Mouse (Mus musculus): ENCODE data around the gene Syt2. TPM values are rescaled to one million over a fixed set of nuclear protein-coding genes. Genes with fewer than 3 reads are reported as not detected.
A peak's percentile ranks its signal among the peaks of the same experiment; 100 is the strongest.

The Syt2 gene
- total RNA-seq, 2 experiments from 2014 or later: 0.10 TPM; not detected in 1

- ATAC-seq (replicated peaks; ENCODE audit: poor library complexity): no peak
These were observed 91.0 kb downstream of the Syt2 start for GRCm38 (mm10) chr1:134737463-134737862.

- ATAC-seq (replicated peaks; ENCODE audit: poor library complexity): peak; percentile 35
These were observed 95.0 kb downstream of the Syt2 start for GRCm38 (mm10) chr1:134741433-134741832.

- peak; percentile 75 for ATAC-seq (replicated peaks; ENCODE audit: poor library complexity)
These were observed 95.6 kb downstream of the Syt2 start for GRCm38 (mm10) chr1:134741946-134742661.

GRCm38 (mm10) chr1:134745648-134746047 lies 99.2 kb downstream of the Syt2 start:
- peak; percentile 36 for ATAC-seq (replicated peaks; ENCODE audit: poor library complexity)

GRCm38 (mm10) chr1:134747236-134748174 lies 101.0 kb downstream of the Syt2 start:
- ATAC-seq (replicated peaks; ENCODE audit: poor library complexity): peak; percentile 84

GRCm38 (mm10) chr1:134749889-134750288 lies 103.4 kb downstream of the Syt2 start:
- ATAC-seq (replicated peaks; ENCODE audit: poor library complexity): no peak

GRCm38 (mm10) chr1:134752447-134752846 lies 106.0 kb downstream of the Syt2 start:
- peak; percentile 51 for ATAC-seq (replicated peaks; ENCODE audit: poor library complexity)

- no peak for ATAC-seq (replicated peaks; ENCODE audit: poor library complexity)
These were observed 107.5 kb downstream of the Syt2 start for GRCm38 (mm10) chr1:134753751-134754630.

- ATAC-seq (replicated peaks; ENCODE audit: poor library complexity): no peak
These were observed 108.3 kb downstream of the Syt2 start for GRCm38 (mm10) chr1:134754818-134755217.

GRCm38 (mm10) chr1:134755548-134756189 lies 109.2 kb downstream of the Syt2 start:
- ATAC-seq (replicated peaks; ENCODE audit: poor library complexity): no peak

GRCm38 (mm10) chr1:134756190-134756873 lies 109.9 kb downstream of the Syt2 start:
- no peak for ATAC-seq (replicated peaks; ENCODE audit: poor library complexity)

- ATAC-seq (replicated peaks; ENCODE audit: poor library complexity): no peak
These were observed 110.8 kb downstream of the Syt2 start for GRCm38 (mm10) chr1:134757230-134757629.

- ATAC-seq (replicated peaks; ENCODE audit: poor library complexity): no peak
These were observed 112.7 kb downstream of the Syt2 start for GRCm38 (mm10) chr1:134759133-134759532.

- no peak for ATAC-seq (replicated peaks; ENCODE audit: poor library complexity)
These were observed 114.2 kb downstream of the Syt2 start for GRCm38 (mm10) chr1:134760642-134761041.

- peak; percentile 43; the same call in 1 of the 2 replicates for ATAC-seq (replicated peaks; ENCODE audit: poor library complexity)
These were observed 115.1 kb downstream of the Syt2 start for GRCm38 (mm10) chr1:134761534-134761933.

- ATAC-seq (replicated peaks; ENCODE audit: poor library complexity): peak; percentile 33; the same call in 1 of the 2 replicates
These were observed 116.8 kb downstream of the Syt2 start for GRCm38 (mm10) chr1:134763250-134763649.

GRCm38 (mm10) chr1:134763776-134764438 lies 117.4 kb downstream of the Syt2 start:
- no peak for ATAC-seq (replicated peaks; ENCODE audit: poor library complexity)

GRCm38 (mm10) chr1:134764831-134765458 lies 118.5 kb downstream of the Syt2 start:
- ATAC-seq (replicated peaks; ENCODE audit: poor library complexity): peak; percentile 50

GRCm38 (mm10) chr1:134766448-134766847 lies 120.0 kb downstream of the Syt2 start:
- no peak for ATAC-seq (replicated peaks; ENCODE audit: poor library complexity)
